Mouse (Mus musculus) bone marrow macrophage, adult 2 months (primary cell): ENCODE data around the gene Myh1.

Source experiments
- CTCF ChIP-seq: IDR thresholded peaks from 2 replicates; pipeline ENCODE4 v1.5.1; 2012; ENCODE audit warnings: low read depth, mild to moderate bottlenecking, low read length, moderate library complexity
- POLR2A ChIP-seq: IDR thresholded peaks from 2 replicates; pipeline ENCODE4 v1.6.1; 2012; ENCODE audit warnings: mild to moderate bottlenecking, low read depth, low read length, borderline replicate concordance

- TF ChIP-seq POLR2A, result no peak
- TF ChIP-seq CTCF, result no peak
Measured at GRCm38 (mm10) chr11:67172439-67172838, 27.4 kb upstream of the Myh1 start.
